Mouse (Mus musculus) urinary bladder, adult 18-20 months (tissue): Measurements from ENCODE around the gene Abl2.
A peak's percentile ranks its signal among the peaks of the same experiment; 100 is the strongest.

Experiments used
- DNase-seq, 2 experiments: peaks; one replicate each; pipeline ENCODE4 v3.0.0; 2022; ENCODE audit warnings: low spot score in 2 of 2, mixed read lengths in 2 of 2

Abl2 gene

GRCm38 (mm10) chr1:156669208-156669983 is 110.8 kb downstream of the Abl2 start:
- no peak for DNase-seq

GRCm38 (mm10) chr1:156671921-156672320 is 113.3 kb downstream of the Abl2 start:
- DNase-seq: no peak

GRCm38 (mm10) chr1:156672720-156673475 is 114.3 kb downstream of the Abl2 start:
- no peak for DNase-seq

- no peak for DNase-seq
These were observed 115.0 kb downstream of the Abl2 start for GRCm38 (mm10) chr1:156673476-156674194.

GRCm38 (mm10) chr1:156674195-156675000 is 115.8 kb downstream of the Abl2 start, which contains the start of gene Tor3a:
TSS of gene Tor3a (minus strand) at chr1:156674356.
- peak; percentile 61 to 80 for DNase-seq

GRCm38 (mm10) chr1:156676171-156676570 is 117.6 kb downstream of the Abl2 start:
- no peak for DNase-seq

- no peak for DNase-seq
These were observed 118.0 kb downstream of the Abl2 start for GRCm38 (mm10) chr1:156676596-156676995.

GRCm38 (mm10) chr1:156677230-156677629 is 118.6 kb downstream of the Abl2 start:
- no peak for DNase-seq

GRCm38 (mm10) chr1:156679599-156679998 is 121.0 kb downstream of the Abl2 start:
- no peak for DNase-seq

- no peak for DNase-seq
These were observed 127.6 kb downstream of the Abl2 start for GRCm38 (mm10) chr1:156686025-156686661.
